Mouse (Mus musculus): ENCODE measurements around the gene Cntnap2. TPM values are rescaled to one million over a fixed set of nuclear protein-coding genes. Genes with fewer than 3 reads are reported as not detected.

The Cntnap2 gene
- polyA plus RNA-seq (2014; fragmentation: Illumina TruSeq; extraction: RNeasy Lipid Tissue Mini Kit (QIAGEN cat#74804); ENCODE audit: low read depth, low replicate concordance) = not detected

DNA sequence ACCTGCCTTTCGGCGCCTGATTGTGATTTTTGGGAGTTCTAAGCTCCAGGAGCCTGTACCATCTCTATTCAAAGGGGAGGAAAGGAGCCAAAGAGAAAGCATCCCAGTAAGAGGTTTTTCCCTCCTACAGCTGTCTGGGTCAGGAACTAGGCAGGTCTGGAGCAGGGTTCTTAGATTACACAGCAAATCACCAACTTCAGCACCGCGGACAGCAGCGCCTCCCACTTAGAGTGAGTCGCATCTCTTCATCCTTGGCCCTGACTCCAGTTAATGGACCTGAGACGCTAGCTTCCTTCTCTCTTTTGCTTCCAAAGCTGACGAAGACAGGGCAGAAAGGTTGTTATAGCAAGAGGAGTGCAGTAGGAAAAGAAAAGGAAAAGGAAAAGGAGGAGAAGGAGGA, at the start of gene Cntnap2:
Gene Cntnap2 (plus strand): TSS at position 267 of the 400 bp plus-strand sequence.

Data from liver, adult 10 weeks (tissue).